Mouse (Mus musculus) A20 (cell line): ENCODE measurements around the gene Fsd2.

ENCODE experiments used
- DNase-seq: peaks from one replicate; pipeline ENCODE4 v3.0.0-alpha.2; 2011; ENCODE audit warnings: low read depth, low spot score

Fsd2 gene

GRCm38 (mm10) chr7:81571941-81572441 lies 5.2 kb upstream of the Fsd2 start:
- peak; percentile 54 for DNase-seq

- peak; percentile 95 for DNase-seq
These were observed 4.6 kb upstream of the Fsd2 start, which contains the start of gene Whamm for GRCm38 (mm10) chr7:81571108-81571940. Whamm (plus strand) TSS chr7:81571266.

DNA sequence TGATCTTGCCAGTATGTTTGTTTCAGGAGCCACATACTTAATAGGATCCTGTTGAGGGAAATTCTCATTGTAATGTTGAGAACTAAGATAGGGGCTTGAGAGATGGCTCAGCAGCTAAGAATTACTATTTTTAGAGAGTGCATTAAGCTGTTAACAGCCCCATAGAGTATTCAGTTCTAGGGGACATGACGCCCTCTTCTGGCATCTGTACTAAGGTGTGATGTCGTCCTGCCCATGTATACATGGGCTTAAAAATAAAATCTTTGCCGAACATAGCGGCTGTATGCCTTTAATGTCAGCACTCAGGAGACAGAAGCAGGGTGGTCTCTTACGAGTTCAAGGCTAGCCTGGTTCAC lies 4.0 kb upstream of the Fsd2 start:
- DNase-seq, result no peak

GRCm38 (mm10) chr7:81570271-81570670 lies 3.5 kb upstream of the Fsd2 start:
- DNase-seq, result no peak

DNA sequence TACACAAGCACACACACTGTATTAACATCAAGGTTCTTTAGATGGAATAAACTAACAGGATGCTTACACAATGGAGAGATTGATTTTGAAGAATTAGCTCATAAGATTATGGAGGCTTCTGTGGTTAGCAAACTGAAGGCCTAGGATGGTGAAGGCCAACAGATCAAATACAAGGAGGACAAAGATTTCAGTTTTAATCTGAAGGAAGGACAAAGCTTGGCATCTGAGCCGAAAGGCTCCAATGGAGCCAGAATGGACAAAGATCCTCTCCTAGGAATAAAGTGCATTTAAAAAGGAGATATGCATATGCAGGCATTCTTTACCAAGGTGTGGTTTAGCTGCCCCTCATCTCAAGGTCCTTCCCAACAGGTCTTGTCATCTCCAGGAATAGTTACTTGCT lies 3.1 kb upstream of the Fsd2 start:
- DNase-seq, result no peak

GRCm38 (mm10) chr7:81567396-81567795 lies 652 bp upstream of the Fsd2 start:
- DNase-seq, result no peak

DNA sequence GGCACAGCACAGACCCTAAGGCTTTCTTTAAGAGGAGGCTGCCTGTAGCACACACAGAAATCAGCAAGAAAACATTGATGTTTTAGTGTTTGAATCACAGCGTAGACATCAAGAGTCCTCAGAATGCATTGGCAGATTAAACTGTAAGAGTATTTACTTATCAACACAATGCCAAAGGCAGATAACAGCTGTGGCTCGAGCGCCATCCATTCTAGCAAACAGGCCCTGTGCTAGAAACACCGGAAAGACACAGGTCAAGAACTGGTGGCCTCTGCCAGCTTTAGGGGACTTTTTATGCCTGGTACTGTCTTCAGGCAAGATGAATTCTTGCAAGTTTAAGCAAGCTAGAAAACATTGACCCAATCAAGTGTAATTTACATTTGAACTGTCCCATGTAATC lies 412 bp downstream of the Fsd2 start:
- DNase-seq, result no peak

GRCm38 (mm10) chr7:81565381-81566055 lies 1.2 kb downstream of the Fsd2 start:
- DNase-seq, result no peak

DNA sequence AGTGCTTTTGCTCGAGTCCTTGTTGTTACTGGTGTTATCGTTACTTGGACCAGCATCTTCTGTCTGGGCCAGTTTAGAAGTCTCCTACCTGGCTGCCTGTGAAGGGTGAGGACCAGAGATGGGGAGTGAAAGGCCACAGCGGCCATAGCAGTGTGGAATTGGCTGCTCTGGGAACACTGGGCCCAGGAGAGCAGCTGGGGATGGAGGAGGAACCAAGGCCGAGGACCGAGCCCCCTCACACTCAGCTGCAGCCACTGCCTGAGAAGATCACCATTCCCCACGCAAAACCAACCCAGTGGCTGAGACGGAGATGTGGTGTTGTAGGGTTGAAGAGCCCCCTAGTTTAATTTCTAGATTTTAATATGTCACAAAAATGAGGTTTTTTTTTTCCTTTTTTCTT lies 2.0 kb downstream of the Fsd2 start:
- DNase-seq, result no peak

GRCm38 (mm10) chr7:81563506-81564015 lies 3.2 kb downstream of the Fsd2 start:
- no peak for DNase-seq

DNA sequence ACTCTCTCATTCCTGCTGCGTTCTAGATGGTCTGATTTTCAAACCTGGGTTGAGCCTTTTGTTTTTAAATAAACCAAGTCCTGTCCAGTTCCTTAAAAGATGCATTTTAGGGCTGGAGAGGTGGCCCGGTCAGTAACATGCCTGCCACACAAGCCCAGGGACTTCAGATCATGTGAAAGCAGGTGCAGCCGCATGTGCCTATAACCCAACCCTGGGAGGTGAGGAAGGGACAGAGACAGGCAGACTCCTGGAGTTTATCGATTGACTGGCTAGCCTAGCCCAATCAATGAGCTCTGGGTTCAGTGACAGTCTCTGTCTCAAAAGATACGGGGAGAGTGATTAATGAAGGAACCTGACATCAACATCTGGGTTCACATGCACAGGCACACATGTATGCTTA lies 5.5 kb downstream of the Fsd2 start:
- DNase-seq, result no peak

DNA sequence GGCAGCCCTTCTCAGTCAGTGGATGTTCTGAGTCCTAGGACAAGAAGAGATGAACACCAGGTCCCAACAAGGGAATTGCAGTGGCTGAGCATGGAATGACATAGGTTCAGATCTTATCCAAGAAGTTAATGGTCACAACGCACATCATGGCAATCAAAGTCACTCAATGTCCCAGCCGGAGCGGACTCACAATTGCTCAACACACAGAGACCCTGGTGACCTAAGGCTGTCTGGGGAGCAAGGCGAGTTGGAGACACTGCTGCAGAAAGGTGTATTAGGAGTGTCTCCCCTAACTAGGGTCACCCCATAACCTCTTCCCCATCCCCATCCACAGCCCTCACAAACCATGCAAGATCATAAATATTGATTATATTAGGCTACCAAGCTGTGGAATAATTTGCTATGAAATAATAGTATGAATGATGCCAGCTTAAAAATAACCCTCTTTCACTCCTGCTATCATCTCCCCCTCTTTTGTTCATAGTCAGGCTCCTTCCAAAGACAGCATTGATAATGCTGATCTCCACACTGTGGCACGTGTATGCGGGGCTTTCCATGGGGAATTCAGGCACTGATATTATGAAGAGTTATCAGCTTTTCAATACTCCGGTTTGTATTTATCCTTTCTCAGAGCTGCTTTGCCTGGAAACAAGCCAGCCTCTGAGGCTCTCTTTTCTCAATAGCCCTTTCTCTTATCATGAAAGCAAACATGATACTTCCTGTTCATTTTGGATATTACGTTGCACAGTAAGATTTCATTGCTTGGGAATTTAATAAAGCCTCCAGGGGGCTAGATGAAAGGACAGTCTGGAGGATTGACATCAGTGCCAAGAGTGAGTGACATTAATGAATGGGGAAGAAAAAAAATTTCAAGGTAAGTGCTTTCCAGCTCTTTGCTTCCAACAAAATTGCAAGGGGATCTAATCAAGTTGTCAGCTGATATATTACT lies 6.4 kb downstream of the Fsd2 start:
- no peak for DNase-seq

- no peak for DNase-seq
These were observed 7.3 kb downstream of the Fsd2 start for GRCm38 (mm10) chr7:81559231-81559980.

- DNase-seq, result no peak
These were observed 8.8 kb downstream of the Fsd2 start for GRCm38 (mm10) chr7:81557985-81558360.

GRCm38 (mm10) chr7:81557252-81557984 lies 9.3 kb downstream of the Fsd2 start:
- DNase-seq, result no peak

- no peak for DNase-seq
These were observed 9.9 kb downstream of the Fsd2 start for GRCm38 (mm10) chr7:81556839-81557238.

- DNase-seq, result peak; percentile 59
These were observed 12.4 kb downstream of the Fsd2 start for GRCm38 (mm10) chr7:81554369-81554768.

DNA sequence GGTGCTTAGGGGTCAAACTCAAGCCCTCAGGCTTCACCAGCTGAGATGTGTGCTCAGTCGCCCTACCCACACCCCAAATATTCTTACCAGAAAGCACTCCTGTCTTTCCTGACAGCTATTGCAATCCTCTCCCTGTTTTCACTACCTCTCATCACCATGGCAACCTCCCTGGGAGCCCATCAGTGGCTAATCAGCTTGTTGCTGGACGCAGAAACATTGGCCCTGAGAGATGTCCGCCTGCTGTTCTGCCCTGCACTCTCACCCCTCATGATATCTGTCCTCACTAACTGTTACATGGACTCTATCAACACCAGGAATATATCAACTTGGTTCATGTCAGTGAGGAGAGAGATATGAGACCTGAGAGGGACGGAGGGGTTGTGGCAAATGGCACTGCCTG lies 13.2 kb downstream of the Fsd2 start:
- DNase-seq, result no peak

GRCm38 (mm10) chr7:81548864-81549263 lies 17.9 kb downstream of the Fsd2 start:
- DNase-seq, result no peak

DNA sequence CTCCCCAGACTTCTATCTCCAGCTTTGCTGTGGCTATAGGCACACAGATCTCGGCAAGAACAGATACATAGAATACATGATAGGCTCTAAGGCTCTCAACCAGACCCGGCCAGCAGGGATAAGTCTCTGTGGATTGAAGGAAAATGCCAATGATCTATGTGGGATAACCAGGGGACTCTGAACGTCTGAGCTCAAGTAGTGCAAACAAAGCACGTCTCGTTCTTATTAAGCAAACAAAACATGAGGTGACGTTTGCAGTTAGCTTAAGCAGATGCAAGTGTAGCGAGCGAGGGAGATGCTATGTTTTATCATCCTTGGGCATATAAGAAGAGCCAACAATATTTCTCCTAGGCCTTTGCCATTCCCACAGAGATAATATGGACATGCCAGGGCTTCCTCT lies 23.8 kb downstream of the Fsd2 start:
- no peak for DNase-seq
